ENCODE assay signal across 22 mouse cellular contexts in genomic region chr2:51234427-51234826, GRCm38 (mm10).
DNase-seq lines count a peak whose midpoint lies in the region; ATAC-seq and TF ChIP-seq lines count a peak whose summit lies in the region.
"Had no signal": no experiment of that assay in that cellular context is flagged by ENCODE, and none has a peak within 500 bp of the region (broad histone marks: within the 10 kb centered on the region; RNA-seq: fewer than 3 reads in every experiment).

No protein-coding gene starts in this region.

- no peak for TF ChIP-seq POLR2A in embryonic fibroblast, embryonic 13.5 days (IDR thresholded peaks at IDR 0.05; ENCODE audit: low read depth, low read length)

- ATAC-seq in kidney, postnatal 0 days (replicated peaks; ENCODE audit: low FRiP score, low read depth) = no peak
- ATAC-seq in midbrain, embryonic 14.5 days (ENCODE audit: low FRiP score, low TSS enrichment) = no peak
- ATAC-seq in midbrain, embryonic 15.5 days (replicated peaks) = no peak
- ATAC-seq: activated CD4-positive, CD25-positive, alpha-beta regulatory T cell, adult 4 months; forebrain, embryonic 13.5 days; hindbrain, embryonic 16.5 days had no signal

- H3K27me3 ChIP-seq in kidney, postnatal 0 days (ENCODE audit: insufficient read depth, low read length) = no peaks in the 10 kb centered on the region
- no peaks in the 10 kb centered on the region for H3K27me3 ChIP-seq in midbrain, embryonic 14.5 days (ENCODE audit: control insufficient read depth, insufficient read depth, low read length)
- no peaks in the 10 kb centered on the region for H3K27me3 ChIP-seq in midbrain, embryonic 15.5 days (replicated peaks)
- H3K27me3 ChIP-seq in forebrain, embryonic 10.5 days (ENCODE audit: poor library complexity, severe bottlenecking) = no peaks in the 10 kb centered on the region
- H3K27me3 ChIP-seq: forebrain, embryonic 13.5 days; heart, embryonic 15.5 days; liver, embryonic 15.5 days; lung, embryonic 15.5 days; neural tube, embryonic 13.5 days had no signal

- no peak overlapping the region for H3K9ac ChIP-seq in kidney, postnatal 0 days (ENCODE audit: low read depth, low read length)
- H3K9ac ChIP-seq in midbrain, embryonic 14.5 days (replicated peaks; ENCODE audit: low read length) = no peak overlapping the region
- no peak overlapping the region for H3K9ac ChIP-seq in midbrain, embryonic 15.5 days
- H3K9ac ChIP-seq: forebrain, embryonic 13.5 days; heart, embryonic 15.5 days; liver, embryonic 15.5 days; lung, embryonic 15.5 days; neural tube, embryonic 13.5 days had no signal

- H3K9me3 ChIP-seq in kidney, postnatal 0 days (replicated peaks; ENCODE audit: low read length) = no peaks in the 10 kb centered on the region
- H3K9me3 ChIP-seq in midbrain, embryonic 14.5 days (ENCODE audit: control insufficient read depth, low read length) = no peaks in the 10 kb centered on the region
- H3K9me3 ChIP-seq in midbrain, embryonic 15.5 days = no peaks in the 10 kb centered on the region
- no peaks in the 10 kb centered on the region for H3K9me3 ChIP-seq in forebrain, embryonic 10.5 days
- H3K9me3 ChIP-seq: forebrain, embryonic 13.5 days; heart, embryonic 15.5 days; liver, embryonic 15.5 days; lung, embryonic 15.5 days; neural tube, embryonic 13.5 days had no signal

- no peak overlapping the region for H3K4me3 ChIP-seq in kidney, postnatal 0 days (replicated peaks; ENCODE audit: low read depth, low read length)
- no peak overlapping the region for H3K4me3 ChIP-seq in midbrain, embryonic 14.5 days (replicated peaks; ENCODE audit: low read depth, low read length)
- H3K4me3 ChIP-seq in midbrain, embryonic 15.5 days = no peak overlapping the region
- no peak overlapping the region for H3K4me3 ChIP-seq in embryonic fibroblast, embryonic 13.5 days (ENCODE audit: insufficient read depth, low read length)
- H3K4me3 ChIP-seq in forebrain, embryonic 10.5 days = no peak overlapping the region
- H3K4me3 ChIP-seq: forebrain, embryonic 13.5 days; heart, embryonic 15.5 days; liver, embryonic 15.5 days; lung, embryonic 15.5 days; neural tube, embryonic 13.5 days had no signal

- 51% methylated on average over 5 of the region's 5 CpGs for WGBS in kidney, postnatal 0 days
- 62% methylated on average over 5 of the region's 5 CpGs for WGBS in midbrain, embryonic 14.5 days
- 57% methylated on average over 5 of the region's 5 CpGs for WGBS in midbrain, embryonic 15.5 days
- 77% methylated on average over 5 of the region's 5 CpGs for WGBS in forebrain, embryonic 10.5 days

- H3K4me2 ChIP-seq in kidney, postnatal 0 days (ENCODE audit: low read length) = no peak overlapping the region
- no peak overlapping the region for H3K4me2 ChIP-seq in midbrain, embryonic 14.5 days (ENCODE audit: low read length)
- no peak overlapping the region for H3K4me2 ChIP-seq in midbrain, embryonic 15.5 days
- H3K4me2 ChIP-seq: forebrain, embryonic 13.5 days; heart, embryonic 15.5 days; liver, embryonic 15.5 days; lung, embryonic 15.5 days; neural tube, embryonic 13.5 days had no signal

- peak; percentile 46 for DNase-seq in kidney, postnatal 0 days (ENCODE audit: low spot score)
- DNase-seq in kidney, postnatal 25 days = no peak
- peak; percentile 8 for DNase-seq in midbrain, embryonic 14.5 days
- DNase-seq in layer of hippocampus, adult 8-10 months (ENCODE audit: low spot score in 2 of 2) = no peak
- no peak for DNase-seq in forebrain, embryonic 10.5 days (ENCODE audit: extremely low spot score, low spot score)
- DNase-seq: adrenal gland, adult 2 months; B cell, adult 2 months; cerebellum, adult 2 months; cerebellum, postnatal 14 days; kidney, adult 2 months; layer of hippocampus, adult 9-11 months; thymus, postnatal 4 days had no signal

- no peaks in the 10 kb centered on the region for H3K4me1 ChIP-seq in kidney, postnatal 0 days (replicated peaks; ENCODE audit: insufficient read depth, low read length)
- peaks cover 7% of the 10 kb centered on the region; the same call in 1 of the 2 replicates for H3K4me1 ChIP-seq in midbrain, embryonic 14.5 days (ENCODE audit: control insufficient read depth, insufficient read depth, low read length)
- peaks cover 4% of the 10 kb centered on the region; the same call in 1 of the 2 replicates for H3K4me1 ChIP-seq in midbrain, embryonic 15.5 days
- H3K4me1 ChIP-seq in embryonic fibroblast, embryonic 13.5 days (ENCODE audit: control insufficient read depth, insufficient read depth, low read length) = peaks cover 10% of the 10 kb centered on the region
- peaks cover 12% of the 10 kb centered on the region for H3K4me1 ChIP-seq in forebrain, embryonic 10.5 days
- H3K4me1 ChIP-seq: liver, embryonic 15.5 days had no signal

- H3K27ac ChIP-seq in kidney, postnatal 0 days = no peak overlapping the region
- H3K27ac ChIP-seq in midbrain, embryonic 14.5 days (replicated peaks; ENCODE audit: low read depth, low read length) = no peak overlapping the region
- no peak overlapping the region for H3K27ac ChIP-seq in midbrain, embryonic 15.5 days
- peak overlapping the region; percentile 74 for H3K27ac ChIP-seq in embryonic fibroblast, embryonic 13.5 days (ENCODE audit: insufficient read depth, low read length)
- no peak overlapping the region for H3K27ac ChIP-seq in forebrain, embryonic 10.5 days
- H3K27ac ChIP-seq: forebrain, embryonic 13.5 days; heart, embryonic 15.5 days; liver, embryonic 15.5 days; lung, embryonic 15.5 days; macrophage; neural tube, embryonic 13.5 days had no signal

- TF ChIP-seq CTCF in kidney, postnatal 0 days (IDR thresholded peaks at IDR 0.05; ENCODE audit: low read depth) = no peak
- TF ChIP-seq CTCF in embryonic fibroblast, embryonic 13.5 days (IDR thresholded peaks at IDR 0.05; ENCODE audit: borderline replicate concordance, insufficient read depth, low read length) = no peak

- H3K36me3 ChIP-seq in kidney, postnatal 0 days (ENCODE audit: insufficient read depth, low read length) = no peaks in the 10 kb centered on the region
- no peaks in the 10 kb centered on the region for H3K36me3 ChIP-seq in midbrain, embryonic 14.5 days (ENCODE audit: control insufficient read depth, insufficient read depth, low read length)
- no peaks in the 10 kb centered on the region for H3K36me3 ChIP-seq in midbrain, embryonic 15.5 days (replicated peaks)
- no peaks in the 10 kb centered on the region for H3K36me3 ChIP-seq in forebrain, embryonic 10.5 days (replicated peaks)
- H3K36me3 ChIP-seq: heart, embryonic 15.5 days; liver, embryonic 15.5 days; lung, embryonic 15.5 days; neural tube, embryonic 13.5 days had no signal

Comparison
In these comparisons a context has a peak if more than half of its experiments do, and no peak if none do; other contexts are left out.
1. DNase-seq: peak in kidney, postnatal 0 days (single experiment) and midbrain, embryonic 14.5 days (single experiment); none in kidney, postnatal 25 days (0 of 2), layer of hippocampus, adult 8-10 months (0 of 2) and forebrain, embryonic 10.5 days (single experiment).